Mouse (Mus musculus) right cerebral cortex, postnatal 10 days (tissue): ENCODE measurements around the gene Tmem270.
"Not testable (repeated sequence)": the region's sequence is repeated elsewhere in the genome, so short reads cannot be mapped to it uniquely, and the experiment has no call there.

Experiments used
- DNase-seq, 2 experiments: peaks; one replicate each; pipeline ENCODE4 v3.0.0; 2021; ENCODE audit warnings: low spot score in 2 of 2

Tmem270 gene

DNA sequence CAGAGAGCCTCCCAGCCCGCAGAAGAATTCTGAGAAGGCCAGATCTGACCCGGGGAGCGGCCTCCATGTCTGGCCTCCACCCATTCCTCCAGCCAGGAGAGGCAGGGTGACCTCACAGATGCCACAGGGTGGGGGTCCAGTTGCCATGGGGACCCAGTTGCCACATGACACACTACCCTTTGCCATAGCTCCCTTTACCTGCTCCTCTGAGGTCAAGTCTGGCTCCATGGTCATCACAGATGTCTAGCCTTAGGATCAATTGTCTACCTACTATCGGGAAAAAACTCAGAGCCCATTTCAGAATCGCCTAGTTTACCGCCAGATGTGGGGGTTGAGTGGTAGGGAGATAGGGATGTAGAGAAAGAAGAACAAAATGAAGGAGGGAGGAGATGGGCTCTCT lies at the start of gene Tmem270:
TSS of gene Tmem270 (minus strand) at position 101 of the 400 bp plus-strand sequence.
- no peak for DNase-seq

DNA sequence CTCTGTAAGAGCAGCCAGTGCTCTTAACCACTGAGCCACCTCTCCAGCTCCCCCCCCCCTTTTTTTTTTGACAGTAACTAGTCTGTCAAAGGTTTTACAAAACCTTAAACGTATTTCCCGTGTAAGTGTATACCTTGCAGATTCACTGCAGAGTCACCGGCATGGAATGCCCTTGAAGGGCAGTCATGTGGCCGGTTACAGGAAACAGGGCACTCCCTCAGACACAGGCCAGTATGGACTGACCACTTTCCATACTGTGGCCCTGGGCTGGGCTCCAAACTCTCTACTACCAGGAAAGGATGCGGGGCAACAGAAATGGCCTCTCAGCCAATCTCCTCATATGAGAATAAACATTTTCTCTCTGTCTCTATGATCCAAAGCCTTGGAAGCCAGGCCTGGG lies 49.0 kb upstream of the Tmem270 start:
- DNase-seq = no peak

DNA sequence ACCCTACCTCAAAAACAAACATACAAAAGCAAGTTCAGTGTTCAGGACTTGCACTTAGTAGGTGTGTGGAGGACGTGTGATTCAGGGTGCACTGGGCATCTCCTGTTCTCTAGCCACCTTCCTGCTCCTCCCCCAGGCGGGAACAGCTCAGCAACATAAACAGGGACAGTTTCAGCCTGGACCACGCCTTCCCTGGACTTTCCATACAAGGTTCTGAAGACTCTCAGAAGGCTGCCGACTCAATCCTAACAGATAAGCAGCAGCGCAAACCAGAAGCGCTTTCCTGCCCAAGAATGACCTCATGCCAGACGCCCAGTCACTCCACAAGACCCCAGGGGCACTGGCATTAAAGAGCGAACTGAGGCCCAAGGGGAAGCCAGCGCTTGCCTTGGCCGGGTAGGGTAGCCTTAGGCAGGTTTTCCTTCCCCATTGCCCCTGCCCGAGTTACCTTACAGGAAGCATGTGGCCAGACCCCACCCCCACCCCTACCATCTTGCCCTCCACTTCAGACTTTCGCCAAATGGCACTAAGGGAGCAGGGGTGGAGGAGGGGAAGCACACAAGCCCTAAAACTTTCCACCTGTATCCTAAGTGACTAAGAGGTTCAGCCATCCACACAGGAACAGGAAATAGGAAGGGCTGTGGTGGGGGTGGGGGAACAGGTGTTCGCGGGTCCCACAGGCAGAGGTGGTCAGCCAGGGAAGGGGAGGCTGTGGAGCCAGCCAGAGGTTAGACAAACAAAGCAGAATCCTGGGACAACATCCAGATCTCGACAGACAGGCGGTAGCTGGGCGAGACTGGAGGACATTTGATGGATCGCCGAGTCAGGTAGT lies 44.7 kb upstream of the Tmem270 start:
- no peak for DNase-seq

DNA sequence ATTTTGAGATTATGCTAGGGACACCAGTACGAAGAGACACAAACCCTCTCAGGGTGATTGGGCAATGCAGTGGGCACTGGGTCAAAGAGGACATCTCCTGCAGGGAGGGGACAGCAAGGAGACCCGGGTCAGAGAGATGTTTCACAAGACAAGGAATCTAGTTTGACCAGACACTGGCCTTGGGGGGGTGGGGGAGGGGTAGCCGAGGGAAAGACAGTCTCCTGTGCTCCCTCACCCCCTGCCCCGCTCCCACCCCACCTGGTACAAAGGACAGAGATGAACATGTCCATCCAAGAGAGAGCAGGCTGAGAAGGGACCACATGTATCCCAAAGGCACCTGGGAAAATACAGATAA lies 41.5 kb upstream of the Tmem270 start:
- DNase-seq = no peak

DNA sequence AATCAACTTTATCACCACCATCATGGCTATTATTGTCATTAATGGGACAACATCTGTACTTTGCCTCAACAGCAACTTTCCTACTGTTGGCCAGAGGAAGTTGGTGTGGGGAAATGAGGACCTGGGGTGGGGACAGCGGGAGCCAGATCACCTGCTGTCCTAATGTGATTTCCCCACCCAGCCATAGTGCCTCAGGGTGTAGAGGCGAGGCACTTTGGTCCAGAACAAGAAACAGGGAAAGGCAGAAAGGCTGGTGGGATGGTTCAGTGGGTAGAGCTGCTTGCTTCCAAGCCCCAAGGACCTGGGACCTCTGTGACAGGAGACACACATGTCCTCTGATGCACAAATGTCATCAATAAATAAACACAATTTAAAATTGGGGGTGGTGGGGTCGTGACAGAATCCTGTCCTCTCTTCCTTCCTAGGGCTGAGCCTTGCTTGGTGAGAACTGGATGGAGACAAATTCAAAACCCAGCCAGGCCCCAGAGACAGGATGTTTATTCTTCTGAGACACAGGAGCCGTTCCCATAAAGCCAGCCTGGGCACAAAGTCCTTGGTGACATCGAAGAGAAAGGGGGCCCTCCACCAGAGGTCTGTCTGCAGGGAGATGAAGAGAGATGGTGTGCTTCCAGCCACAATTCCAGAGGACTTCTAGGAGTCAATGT lies 41.0 kb upstream of the Tmem270 start:
- DNase-seq = no peak

DNA sequence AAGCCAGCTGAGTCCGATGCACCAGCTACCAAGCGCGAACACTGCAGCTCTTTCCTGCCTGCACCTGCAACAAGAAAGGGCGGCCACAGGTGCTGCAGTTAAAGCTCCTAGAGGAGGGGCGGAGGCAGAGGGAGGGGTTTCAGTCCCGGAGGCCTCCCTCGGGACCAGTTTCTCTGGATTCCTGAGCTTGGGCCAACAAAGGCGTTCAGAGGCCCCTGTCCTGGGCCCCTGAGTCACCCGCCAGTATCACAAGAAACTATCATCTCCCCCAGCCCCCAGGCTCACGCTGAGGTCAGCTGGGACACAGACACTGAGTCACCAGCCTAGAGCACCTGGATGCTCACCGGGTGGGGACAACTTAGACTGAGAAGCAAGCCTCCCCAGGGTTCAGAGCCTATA lies 40.3 kb upstream of the Tmem270 start, which contains the start of gene Cldn4:
TSS of gene Cldn4 (minus strand) at position 78 of the 399 bp plus-strand sequence.
- DNase-seq = no peak

DNA sequence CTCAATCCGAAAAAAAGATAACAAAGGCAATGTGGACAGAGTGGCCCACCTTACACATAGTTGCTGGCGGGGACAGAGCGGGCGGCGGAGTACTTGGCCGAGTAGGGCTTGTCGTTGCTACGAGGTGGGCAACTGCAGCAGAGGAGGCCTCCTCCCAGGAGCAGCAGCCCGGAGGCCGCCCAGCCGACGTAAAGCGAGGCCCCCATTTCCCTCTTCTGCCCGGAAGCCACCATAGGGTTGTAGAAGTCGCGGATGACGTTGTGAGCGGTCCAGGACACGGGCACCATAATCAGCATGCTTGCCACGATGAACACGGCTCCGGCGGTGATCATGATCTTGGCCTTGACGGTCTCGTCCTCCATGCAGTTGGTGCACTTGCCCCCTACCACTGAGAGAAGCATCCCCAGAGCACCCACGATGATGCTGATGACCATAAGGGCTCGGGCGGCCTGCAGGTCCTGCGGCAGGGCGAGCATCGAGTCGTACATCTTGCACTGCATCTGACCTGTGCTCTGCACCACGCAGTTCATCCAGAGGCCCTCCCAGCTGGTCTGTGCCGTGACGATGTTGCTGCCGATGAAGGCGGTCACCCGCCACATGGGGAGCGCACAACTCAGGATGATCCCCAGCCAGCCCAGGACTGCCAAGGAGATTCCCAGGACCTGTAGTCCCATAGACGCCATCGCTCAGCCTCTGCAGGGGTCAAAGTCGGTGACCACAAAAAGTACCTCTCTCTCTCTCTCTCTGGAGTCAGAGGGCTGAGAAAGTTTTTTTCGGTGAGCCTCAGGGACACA lies 39.7 kb upstream of the Tmem270 start:
- no peak for DNase-seq

DNA sequence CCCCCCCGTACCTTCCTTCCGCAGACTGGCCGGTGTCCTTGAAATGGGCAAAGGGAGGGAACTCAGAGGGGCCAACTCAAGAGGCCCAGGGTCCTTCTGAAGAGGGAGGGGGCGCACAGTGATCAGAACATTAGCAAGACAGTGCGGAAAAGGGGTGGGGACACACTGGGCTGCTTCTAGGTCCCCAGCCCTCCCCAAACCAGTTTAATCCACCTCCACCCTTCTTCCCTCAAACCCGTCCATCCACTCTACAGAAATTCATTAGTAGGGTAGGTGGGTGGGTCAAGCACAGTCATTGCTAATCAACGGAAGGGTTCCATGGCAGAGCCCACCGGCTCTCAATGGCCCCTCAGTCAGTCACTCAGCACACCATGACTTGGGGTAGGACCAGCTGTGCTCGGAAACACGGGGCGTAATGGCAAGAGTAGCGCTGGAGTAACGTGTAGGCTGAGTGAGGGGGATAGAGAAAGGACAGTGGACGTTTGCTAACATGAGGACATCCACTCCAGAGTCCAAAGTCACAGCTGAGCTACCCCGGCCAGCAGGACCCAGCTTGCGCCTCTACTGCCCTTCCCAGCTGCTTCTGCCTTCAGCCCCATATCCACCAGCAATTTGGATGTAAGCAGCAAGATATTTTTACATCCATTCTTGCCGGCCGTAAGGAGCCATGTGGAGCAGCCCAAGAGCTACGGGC lies 38.9 kb upstream of the Tmem270 start:
- DNase-seq = no peak

DNA sequence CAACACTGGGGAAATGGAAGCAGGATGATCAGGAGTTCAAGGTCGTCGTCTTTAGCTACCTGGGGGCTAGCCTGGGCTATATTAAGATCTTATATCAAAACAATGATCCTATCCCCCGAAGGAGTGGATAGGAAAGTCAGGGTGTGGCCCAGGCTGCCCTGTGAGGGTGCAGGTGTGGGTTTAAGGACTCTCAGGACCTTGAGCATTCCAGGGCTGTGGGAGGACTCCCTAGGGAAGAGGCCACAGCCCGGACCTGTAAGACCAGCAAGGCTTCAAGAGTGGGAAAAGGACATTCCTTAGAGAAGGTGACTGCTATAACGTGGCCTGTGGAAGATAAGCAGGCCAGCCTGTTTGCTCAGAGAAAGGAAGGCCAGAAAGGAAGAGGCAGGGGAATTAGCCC lies 37.6 kb upstream of the Tmem270 start:
- DNase-seq = no peak

DNA sequence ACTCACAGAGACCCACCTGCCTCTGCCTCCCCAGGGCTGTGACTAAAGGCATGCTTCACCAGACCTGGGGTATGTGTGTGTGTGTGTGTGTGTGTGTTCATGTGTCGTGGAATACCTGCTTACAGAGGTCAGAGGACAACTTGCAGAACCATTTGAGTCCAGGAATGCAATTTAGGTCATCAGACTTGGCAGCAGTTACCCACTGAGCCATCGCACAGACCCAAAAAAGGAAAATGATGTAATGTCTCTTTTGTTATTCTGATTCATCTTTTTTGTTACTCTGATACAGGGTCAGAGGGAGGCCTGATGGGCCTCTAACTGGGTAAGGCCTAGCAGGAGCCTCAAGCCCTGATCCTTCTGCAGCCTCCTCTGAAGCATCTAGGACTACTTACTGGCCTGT lies 36.2 kb upstream of the Tmem270 start:
- DNase-seq = no peak

DNA sequence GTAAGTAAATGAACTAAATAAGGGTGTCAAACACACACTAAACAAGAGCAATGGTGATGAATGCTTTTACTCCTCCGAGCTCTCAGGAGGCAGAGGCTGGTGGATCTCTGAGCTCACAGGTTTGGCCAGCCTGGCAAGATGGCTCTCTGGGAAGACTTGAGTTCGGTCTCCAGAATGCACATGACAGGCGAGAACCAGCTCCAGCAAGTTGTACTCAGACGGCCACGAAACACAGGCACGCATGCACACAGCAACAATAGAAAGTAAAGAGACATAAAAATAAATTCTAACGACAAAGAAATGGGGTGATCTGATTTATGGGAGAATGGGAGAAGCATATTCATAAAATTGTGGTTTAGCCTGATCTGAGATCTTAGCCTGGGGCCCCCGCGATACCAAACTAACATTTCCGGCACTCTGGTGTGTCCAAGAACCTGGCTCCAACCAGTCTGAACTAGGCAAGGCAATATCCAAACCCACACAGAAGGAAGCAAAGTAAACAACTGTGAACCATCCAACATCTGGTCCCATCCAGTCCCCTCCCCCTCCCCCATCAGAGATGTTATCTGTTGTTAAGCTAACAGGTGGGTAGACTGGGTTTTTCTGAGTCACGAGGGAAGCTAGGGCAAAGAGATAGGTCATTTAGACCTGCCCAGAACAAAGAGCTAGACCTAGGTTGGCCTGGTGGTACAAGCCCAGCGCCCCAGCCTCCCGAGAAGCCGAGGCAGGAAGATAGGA lies 35.1 kb upstream of the Tmem270 start:
- no peak for DNase-seq

DNA sequence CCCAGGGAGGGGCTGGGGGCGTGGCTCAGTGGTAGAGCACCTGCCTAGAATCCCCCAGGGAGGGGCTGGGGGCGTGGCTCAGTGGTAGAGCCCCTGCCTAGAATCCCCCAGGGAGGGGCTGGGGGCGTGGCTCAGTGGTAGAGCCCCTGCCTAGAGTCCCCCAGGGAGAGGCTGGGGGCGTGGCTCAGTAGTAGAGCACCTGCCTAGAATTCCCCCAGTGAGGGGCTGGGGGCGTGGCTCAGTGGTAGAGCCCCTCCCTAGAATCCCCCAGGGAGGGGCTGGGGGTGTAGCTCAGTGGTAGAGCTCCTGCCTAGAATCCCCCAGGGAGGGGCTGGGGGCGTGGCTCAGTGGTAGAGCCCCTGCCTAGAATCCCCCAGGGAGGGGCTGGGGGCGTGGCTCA lies 33.0 kb upstream of the Tmem270 start:
- not testable (repeated sequence) for DNase-seq

DNA sequence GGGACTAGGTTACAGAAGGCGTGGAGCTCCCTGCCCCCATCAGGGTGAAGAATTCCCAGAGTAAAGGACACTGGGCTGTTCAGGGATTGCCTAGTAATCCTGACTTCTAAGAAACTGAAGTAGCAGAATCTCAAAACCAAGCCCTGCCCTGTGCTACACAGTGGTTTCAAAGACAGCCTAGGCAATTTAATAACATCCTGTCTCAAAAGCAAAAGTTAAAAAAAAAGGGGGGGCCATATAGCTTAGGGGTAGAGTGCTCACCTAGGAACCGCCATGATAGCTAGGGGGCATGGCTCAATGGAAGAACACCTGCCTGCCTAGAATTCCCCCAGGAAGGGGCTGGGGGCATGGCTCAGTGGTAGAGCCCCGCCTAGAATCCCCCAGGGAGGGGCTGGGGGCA lies 32.5 kb upstream of the Tmem270 start:
- no peak for DNase-seq

DNA sequence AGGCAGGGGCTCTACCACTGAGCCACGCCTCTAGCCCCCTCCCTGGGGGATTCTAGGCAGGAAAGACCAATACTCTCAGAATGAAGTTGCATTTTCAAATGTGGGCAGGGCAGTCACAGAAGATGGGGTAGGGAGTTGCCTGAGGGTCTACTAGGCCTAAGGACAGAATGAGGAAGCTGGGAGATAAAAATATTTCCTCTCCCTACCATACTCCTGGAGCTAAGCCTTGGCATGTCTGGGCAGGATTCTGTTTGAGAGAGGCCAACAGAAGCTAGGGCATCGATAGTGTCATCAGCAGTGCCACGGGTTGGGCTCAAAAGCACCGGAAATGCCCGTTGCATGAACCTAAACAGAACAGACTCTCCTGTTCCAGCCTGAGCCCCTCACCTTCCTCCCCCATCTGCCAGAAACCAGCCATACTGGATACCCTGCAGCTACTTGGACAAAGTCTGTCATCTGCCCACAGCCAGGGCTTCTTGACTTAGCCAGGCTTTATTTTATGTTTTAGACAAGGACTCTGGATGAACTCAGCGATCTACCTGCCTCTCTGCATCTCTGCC lies 30.2 kb upstream of the Tmem270 start:
- DNase-seq = no peak

DNA sequence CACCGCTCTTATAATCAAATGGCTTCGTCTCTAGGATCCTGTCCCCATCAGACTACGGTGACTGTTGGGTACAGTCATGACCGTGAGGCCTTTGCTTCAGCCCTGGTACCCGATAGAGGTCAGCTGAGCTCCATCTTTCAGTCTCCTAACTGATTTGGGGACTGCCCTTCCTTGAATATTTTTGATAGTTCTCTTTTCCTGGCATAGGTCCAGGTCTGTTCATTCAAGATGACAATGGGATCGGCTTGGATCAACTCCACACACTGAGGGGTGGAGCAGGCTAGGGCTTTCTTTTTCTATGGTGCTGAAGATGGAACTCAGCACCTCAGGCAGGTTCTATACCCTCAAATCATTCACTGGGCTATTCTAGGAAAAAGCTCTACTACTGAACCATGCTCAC lies 29.5 kb upstream of the Tmem270 start:
- no peak for DNase-seq

DNA sequence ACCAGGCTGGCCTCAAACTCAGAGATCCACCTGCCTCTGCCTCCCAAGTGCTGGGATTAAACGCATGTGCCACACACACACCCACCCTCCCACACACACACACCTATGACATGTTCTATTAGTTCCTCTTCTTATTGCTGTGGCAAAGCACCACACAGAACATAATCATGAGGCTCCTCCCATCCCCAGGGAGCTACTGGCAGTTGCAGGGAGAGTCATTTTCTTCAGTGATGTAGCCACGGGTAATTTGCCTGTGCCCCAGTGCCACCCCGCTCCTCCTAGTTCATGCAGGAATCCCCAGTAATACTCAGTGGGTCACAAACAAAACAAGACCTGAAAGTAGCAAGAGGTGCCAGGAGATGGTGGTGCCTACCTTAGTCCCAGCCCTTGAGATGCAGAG lies 28.1 kb upstream of the Tmem270 start:
- DNase-seq = no peak

DNA sequence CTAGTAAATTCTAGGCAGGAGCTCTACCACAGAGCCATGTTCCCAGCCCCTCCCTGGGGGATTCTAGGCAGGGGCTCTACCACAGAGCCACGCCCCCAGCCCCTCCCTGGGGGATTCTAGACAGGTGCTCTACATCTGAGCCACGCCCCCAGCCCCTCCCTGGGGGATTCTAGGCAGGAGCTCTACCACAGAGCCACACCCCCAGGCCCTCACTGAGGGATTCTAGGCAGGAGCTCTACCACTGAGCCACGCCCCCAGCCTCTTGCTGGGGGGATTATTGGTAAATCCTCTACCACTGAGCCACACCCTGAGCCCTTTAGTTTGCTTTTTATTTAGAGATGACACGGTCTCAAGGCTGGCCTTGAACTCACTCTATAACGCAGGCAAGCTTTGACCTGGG lies 27.2 kb upstream of the Tmem270 start:
- not testable (repeated sequence) for DNase-seq

DNA sequence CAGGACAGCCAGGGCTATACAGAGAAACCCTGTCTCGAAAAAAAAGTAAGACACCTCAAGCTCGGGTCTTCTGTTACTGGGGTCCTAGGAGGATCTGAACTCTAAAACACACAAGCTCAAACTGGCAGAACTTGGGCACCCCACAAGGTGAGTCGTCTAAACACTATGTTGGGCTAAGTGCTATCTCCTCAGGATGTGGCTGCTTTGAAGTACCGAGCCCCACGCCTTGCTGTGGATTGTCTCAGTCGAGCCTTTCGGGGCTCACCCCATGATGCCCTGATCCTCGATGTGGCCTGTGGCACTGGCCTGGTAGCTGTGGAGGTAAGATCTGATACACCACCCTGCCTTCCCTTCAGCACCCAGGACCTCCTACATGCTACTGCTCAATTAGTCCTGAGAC lies 26.7 kb upstream of the Tmem270 start:
- no peak for DNase-seq

DNA sequence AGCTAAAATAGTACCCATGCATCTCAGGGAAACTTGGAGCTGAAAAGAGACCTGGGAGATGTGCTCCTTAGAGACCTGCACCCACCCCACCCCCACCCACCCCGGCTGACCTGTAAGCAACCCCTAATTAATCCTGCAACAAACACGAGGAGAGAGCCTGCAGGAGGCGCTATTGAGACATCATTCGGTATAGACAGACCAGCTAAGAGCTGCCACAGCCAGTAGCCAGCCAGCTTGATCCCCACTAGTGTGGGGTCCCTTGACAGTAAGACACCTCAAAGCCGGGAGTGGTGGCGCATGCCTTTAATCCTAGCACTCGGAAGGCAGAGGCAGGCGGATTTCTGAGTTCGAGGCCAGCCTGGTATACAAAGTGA lies 26.4 kb upstream of the Tmem270 start:
- peak; percentile 35 to 36 for DNase-seq

DNA sequence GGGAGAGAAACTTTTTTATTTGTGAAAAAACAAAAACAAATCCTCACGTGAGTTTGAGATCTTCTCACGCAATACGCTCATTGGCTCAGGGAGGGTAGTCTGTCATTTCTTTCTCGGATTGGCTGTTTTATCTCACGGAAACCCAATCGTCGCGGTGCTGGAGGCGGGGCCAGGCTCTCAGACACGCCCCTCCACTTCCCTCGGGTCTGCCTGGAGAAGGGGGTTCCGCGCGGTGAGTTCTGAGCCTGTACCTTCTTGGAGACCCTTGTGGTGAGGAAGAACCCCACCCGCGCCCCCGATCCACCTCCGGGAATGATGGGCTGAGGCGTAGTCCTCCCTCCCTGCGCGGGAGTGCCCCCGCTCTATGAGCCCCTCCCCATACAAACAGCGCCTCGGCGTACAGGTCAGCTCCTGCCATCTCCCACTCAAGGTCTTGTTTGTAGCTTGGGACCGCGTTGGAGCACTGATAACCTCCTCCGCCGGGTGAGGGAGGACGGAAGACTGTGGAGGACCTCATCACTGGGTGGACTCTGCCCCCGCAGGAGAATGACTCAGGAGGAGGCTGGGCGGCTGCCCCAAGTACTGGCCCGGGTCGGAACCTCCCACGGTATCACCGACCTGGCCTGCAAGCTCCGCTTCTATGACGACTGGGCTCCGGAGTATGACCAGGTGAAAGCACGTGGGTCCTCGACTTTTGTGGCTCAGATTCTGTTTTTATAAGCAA lies 25.8 kb upstream of the Tmem270 start, which contains the start of gene Mettl27:
TSS of gene Mettl27 (plus strand) at position 190 of the 724 bp plus-strand sequence.
- DNase-seq = peak; percentile 90 to 93
